Mouse (Mus musculus): ENCODE results near the gene Tgfbr1. TPM values are rescaled to one million over a fixed set of nuclear protein-coding genes. Genes with fewer than 3 reads are reported as not detected.

The Tgfbr1 gene
- polyA plus RNA-seq, 1 experiment from 2014 or later: 43.1 TPM

- Histone ChIP-seq H3K27me3 (replicated peaks; ENCODE audit: control insufficient read depth, insufficient read depth, low read length) (no peaks in the 10 kb centered on the region), H3K9me3 (replicated peaks; ENCODE audit: control insufficient read depth, low read length) (no peaks in the 10 kb centered on the region), H3K9ac (ENCODE audit: low read length) (no peak overlapping the region), H3K27ac (ENCODE audit: low read depth, low read length) (no peak overlapping the region), H3K4me1 (ENCODE audit: control insufficient read depth, insufficient read depth, low read length) (no peaks in the 10 kb centered on the region), H3K4me2 (ENCODE audit: low read length) (no peak overlapping the region), H3K36me3 (ENCODE audit: control insufficient read depth, insufficient read depth, low read length) (no peaks in the 10 kb centered on the region), H3K4me3 (ENCODE audit: low read depth, low read length) (no peak overlapping the region)
- DNase-seq (ENCODE audit: low spot score) (no peak), ATAC-seq (no peak)
- 88% methylated on average over 3 of the region's 3 CpGs for WGBS
Observed at GRCm38 (mm10) chr4:47422946-47423345, 69.9 kb downstream of the Tgfbr1 start.

GRCm38 (mm10) chr4:47424376-47424775 is 71.4 kb downstream of the Tgfbr1 start:
- H3K36me3 ChIP-seq (ENCODE audit: control insufficient read depth, insufficient read depth, low read length): no peaks in the 10 kb centered on the region
- ATAC-seq (no peak), DNase-seq (ENCODE audit: low spot score) (peak; percentile 26)
- H3K9ac ChIP-seq (ENCODE audit: low read length): no peak overlapping the region
- H3K4me2 ChIP-seq (ENCODE audit: low read length): no peak overlapping the region
- 0% methylated on average over 2 of the region's 2 CpGs for WGBS
- no peak overlapping the region for H3K4me3 ChIP-seq (ENCODE audit: low read depth, low read length)
- H3K27me3 ChIP-seq (replicated peaks; ENCODE audit: control insufficient read depth, insufficient read depth, low read length): no peaks in the 10 kb centered on the region
- H3K4me1 ChIP-seq (ENCODE audit: control insufficient read depth, insufficient read depth, low read length): no peaks in the 10 kb centered on the region
- no peak overlapping the region for H3K27ac ChIP-seq (ENCODE audit: low read depth, low read length)
- H3K9me3 ChIP-seq (replicated peaks; ENCODE audit: control insufficient read depth, low read length): no peaks in the 10 kb centered on the region

- Histone ChIP-seq H3K27me3 (replicated peaks; ENCODE audit: control insufficient read depth, insufficient read depth, low read length) (no peaks in the 10 kb centered on the region), H3K4me3 (ENCODE audit: low read depth, low read length) (no peak overlapping the region), H3K9me3 (replicated peaks; ENCODE audit: control insufficient read depth, low read length) (no peaks in the 10 kb centered on the region), H3K4me2 (ENCODE audit: low read length) (no peak overlapping the region), H3K27ac (ENCODE audit: low read depth, low read length) (no peak overlapping the region), H3K9ac (ENCODE audit: low read length) (no peak overlapping the region), H3K36me3 (ENCODE audit: control insufficient read depth, insufficient read depth, low read length) (no peaks in the 10 kb centered on the region), H3K4me1 (ENCODE audit: control insufficient read depth, insufficient read depth, low read length) (no peaks in the 10 kb centered on the region)
- WGBS: 90% methylated on average over 16 of the region's 16 CpGs
- no peak for ATAC-seq
- no peak for DNase-seq (ENCODE audit: low spot score)
Observed at GRCm38 (mm10) chr4:47425247-47425830, 72.3 kb downstream of the Tgfbr1 start.

- H3K9ac ChIP-seq (ENCODE audit: low read length): no peak overlapping the region
- H3K4me3 ChIP-seq (ENCODE audit: low read depth, low read length): no peak overlapping the region
- H3K9me3 ChIP-seq (replicated peaks; ENCODE audit: control insufficient read depth, low read length): no peaks in the 10 kb centered on the region
- no peak for ATAC-seq
- no peak for DNase-seq (ENCODE audit: low spot score)
- H3K27ac ChIP-seq (ENCODE audit: low read depth, low read length): no peak overlapping the region
- H3K4me1 ChIP-seq (ENCODE audit: control insufficient read depth, insufficient read depth, low read length): no peaks in the 10 kb centered on the region
- no peaks in the 10 kb centered on the region for H3K27me3 ChIP-seq (replicated peaks; ENCODE audit: control insufficient read depth, insufficient read depth, low read length)
- H3K4me2 ChIP-seq (ENCODE audit: low read length): no peak overlapping the region
- no peaks in the 10 kb centered on the region for H3K36me3 ChIP-seq (ENCODE audit: control insufficient read depth, insufficient read depth, low read length)
- 79% methylated on average over 3 of the region's 3 CpGs for WGBS
Observed at GRCm38 (mm10) chr4:47427606-47428005, 74.6 kb downstream of the Tgfbr1 start.

GRCm38 (mm10) chr4:47430557-47430956 is 77.5 kb downstream of the Tgfbr1 start:
- 85% methylated on average over 6 of the region's 6 CpGs for WGBS
- no peaks in the 10 kb centered on the region for H3K4me1 ChIP-seq (ENCODE audit: control insufficient read depth, insufficient read depth, low read length)
- no peaks in the 10 kb centered on the region for H3K36me3 ChIP-seq (ENCODE audit: control insufficient read depth, insufficient read depth, low read length)
- no peak overlapping the region for H3K4me3 ChIP-seq (ENCODE audit: low read depth, low read length)
- no peaks in the 10 kb centered on the region for H3K27me3 ChIP-seq (replicated peaks; ENCODE audit: control insufficient read depth, insufficient read depth, low read length)
- DNase-seq (ENCODE audit: low spot score) (no peak), ATAC-seq (no peak)
- no peak overlapping the region for H3K9ac ChIP-seq (ENCODE audit: low read length)
- H3K4me2 ChIP-seq (ENCODE audit: low read length): no peak overlapping the region
- no peak overlapping the region for H3K27ac ChIP-seq (ENCODE audit: low read depth, low read length)
- no peaks in the 10 kb centered on the region for H3K9me3 ChIP-seq (replicated peaks; ENCODE audit: control insufficient read depth, low read length)

GRCm38 (mm10) chr4:47431081-47431480 is 78.1 kb downstream of the Tgfbr1 start:
- ATAC-seq: no peak
- no peaks in the 10 kb centered on the region for H3K36me3 ChIP-seq (ENCODE audit: control insufficient read depth, insufficient read depth, low read length)

GRCm38 (mm10) chr4:47432766-47433165 is 79.7 kb downstream of the Tgfbr1 start:
- Histone ChIP-seq H3K36me3 (ENCODE audit: control insufficient read depth, insufficient read depth, low read length) (no peaks in the 10 kb centered on the region), H3K27me3 (replicated peaks; ENCODE audit: control insufficient read depth, insufficient read depth, low read length) (no peaks in the 10 kb centered on the region), H3K4me2 (ENCODE audit: low read length) (no peak overlapping the region), H3K4me1 (ENCODE audit: control insufficient read depth, insufficient read depth, low read length) (peaks cover 3% of the 10 kb centered on the region; the same call in 1 of the 2 replicates), H3K4me3 (ENCODE audit: low read depth, low read length) (no peak overlapping the region), H3K9ac (ENCODE audit: low read length) (no peak overlapping the region), H3K27ac (ENCODE audit: low read depth, low read length) (no peak overlapping the region), H3K9me3 (replicated peaks; ENCODE audit: control insufficient read depth, low read length) (no peaks in the 10 kb centered on the region)
- no peak for DNase-seq (ENCODE audit: low spot score)
- WGBS: 87% methylated on average over 7 of the region's 7 CpGs
- no peak for ATAC-seq

More at GRCm38 (mm10) chr4:47431081-47431480, 78.1 kb downstream of the Tgfbr1 start:
- no peak overlapping the region for H3K4me2 ChIP-seq (ENCODE audit: low read length)
- H3K9ac ChIP-seq (ENCODE audit: low read length): no peak overlapping the region
- H3K4me3 ChIP-seq (ENCODE audit: low read depth, low read length): no peak overlapping the region
- no peak overlapping the region for H3K27ac ChIP-seq (ENCODE audit: low read depth, low read length)
- no peak for DNase-seq (ENCODE audit: low spot score)
- H3K27me3 ChIP-seq (replicated peaks; ENCODE audit: control insufficient read depth, insufficient read depth, low read length): no peaks in the 10 kb centered on the region
- H3K4me1 ChIP-seq (ENCODE audit: control insufficient read depth, insufficient read depth, low read length): no peaks in the 10 kb centered on the region
- 88% methylated on average over 5 of the region's 5 CpGs for WGBS
- no peaks in the 10 kb centered on the region for H3K9me3 ChIP-seq (replicated peaks; ENCODE audit: control insufficient read depth, low read length)

- Histone ChIP-seq H3K9me3 (replicated peaks; ENCODE audit: control insufficient read depth, low read length) (no peaks in the 10 kb centered on the region), H3K27ac (ENCODE audit: low read depth, low read length) (no peak overlapping the region), H3K36me3 (ENCODE audit: control insufficient read depth, insufficient read depth, low read length) (no peaks in the 10 kb centered on the region), H3K4me3 (ENCODE audit: low read depth, low read length) (no peak overlapping the region), H3K27me3 (replicated peaks; ENCODE audit: control insufficient read depth, insufficient read depth, low read length) (no peaks in the 10 kb centered on the region), H3K4me2 (ENCODE audit: low read length) (no peak overlapping the region), H3K4me1 (ENCODE audit: control insufficient read depth, insufficient read depth, low read length) (peaks cover 3% of the 10 kb centered on the region; the same call in 1 of the 2 replicates), H3K9ac (ENCODE audit: low read length) (no peak overlapping the region)
- DNase-seq (ENCODE audit: low spot score) (no peak), ATAC-seq (no peak)
- WGBS: 63% methylated on average over 12 of the region's 12 CpGs
Observed at GRCm38 (mm10) chr4:47435131-47435530, 82.1 kb downstream of the Tgfbr1 start.

- Histone ChIP-seq H3K4me1 (ENCODE audit: control insufficient read depth, insufficient read depth, low read length) (peaks cover 3% of the 10 kb centered on the region; the same call in 1 of the 2 replicates), H3K36me3 (ENCODE audit: control insufficient read depth, insufficient read depth, low read length) (no peaks in the 10 kb centered on the region), H3K4me2 (ENCODE audit: low read length) (no peak overlapping the region), H3K4me3 (ENCODE audit: low read depth, low read length) (no peak overlapping the region), H3K9ac (ENCODE audit: low read length) (no peak overlapping the region), H3K27me3 (replicated peaks; ENCODE audit: control insufficient read depth, insufficient read depth, low read length) (no peaks in the 10 kb centered on the region), H3K9me3 (replicated peaks; ENCODE audit: control insufficient read depth, low read length) (no peaks in the 10 kb centered on the region), H3K27ac (ENCODE audit: low read depth, low read length) (no peak overlapping the region)
- no peak for DNase-seq (ENCODE audit: low spot score)
- ATAC-seq: no peak
- 87% methylated on average over 28 of the region's 28 CpGs for WGBS
Observed at GRCm38 (mm10) chr4:47435566-47436360, 82.7 kb downstream of the Tgfbr1 start.
